Mouse (Mus musculus) liver, embryonic 15.5 days (tissue): ENCODE data around the gene Rgs6. TPM values are rescaled to one million over a fixed set of nuclear protein-coding genes. Genes with fewer than 3 reads are reported as not detected.

Experiments used
- ATAC-seq: fragments of 200-750 bp; cut with Nextera tagmentation; 2 replicates; pipeline ENCODE4 v1.8.0; 2017; ENCODE audit warnings: moderate number of reproducible peaks, mild to moderate bottlenecking, moderate library complexity; ENCODE audit not compliant: insufficient read depth
- H3K27ac ChIP-seq: fragments of 300-500 bp; sonication (generic); replicated peaks from 2 replicates; pipeline ENCODE4 v1.5.1; 2015; ENCODE audit warnings: mild to moderate bottlenecking, inconsistent platforms
- H3K27me3 ChIP-seq: fragments of 300-500 bp; sonication (generic); 2 replicates; pipeline ENCODE4 v1.6.1; 2015; ENCODE audit warnings: mild to moderate bottlenecking, inconsistent platforms
- H3K36me3 ChIP-seq: fragments of 300-500 bp; sonication (generic); replicated peaks from 2 replicates; pipeline ENCODE4 v1.6.1; 2015; ENCODE audit warnings: moderate library complexity, mild to moderate bottlenecking, inconsistent platforms
- H3K4me1 ChIP-seq: fragments of 300-500 bp; sonication (generic); replicated peaks from 2 replicates; pipeline ENCODE4 v1.6.1; 2015; ENCODE audit warnings: inconsistent platforms
- H3K4me2 ChIP-seq: fragments of 300-500 bp; sonication (generic); 2 replicates; pipeline ENCODE4 v1.6.1; 2015; ENCODE audit warnings: moderate library complexity, mild to moderate bottlenecking, inconsistent platforms
- H3K4me3 ChIP-seq: fragments of 300-500 bp; sonication (generic); replicated peaks from 2 replicates; pipeline ENCODE4 v1.5.1; 2015; ENCODE audit warnings: mild to moderate bottlenecking, inconsistent platforms
- H3K9ac ChIP-seq: fragments of 300-500 bp; sonication (generic); 2 replicates; pipeline ENCODE4 v1.6.1; 2015; ENCODE audit warnings: moderate library complexity, mild to moderate bottlenecking, inconsistent platforms
- H3K9me3 ChIP-seq: fragments of 300-500 bp; sonication (generic); replicated peaks from 2 replicates; pipeline ENCODE4 v1.6.1; 2016; ENCODE audit warnings: inconsistent platforms
- WGBS: fragments of 180-500 bp; shearing (Covaris S2); methylation state at CpG from one replicate; pipeline ENCODE4 v1.1.7; 2015; ENCODE audit warnings: mixed read lengths; ENCODE audit not compliant: insufficient replicate concordance; 5-methylcytosine and 5-hydroxymethylcytosine counted together
- polyA plus RNA-seq: library from polyadenylated mRNA; unstranded; fragments of >200 nt; fragmentation: Nextera tagmentation; extraction: Ambion mirVana; gene quantifications from 2 replicates; pipeline ENCODE4 v1.2.1, GENCODE M21; 2015

Gene Rgs6
- polyA plus RNA-seq, 1 experiment from 2014 or later, result 0.10 TPM

- no peak for ATAC-seq
- no peaks in the 10 kb centered on the region for H3K27me3 ChIP-seq
- H3K4me1 ChIP-seq, result no peaks in the 10 kb centered on the region
- no peak overlapping the region for H3K4me3 ChIP-seq
- H3K4me2 ChIP-seq, result no peak overlapping the region
- H3K9me3 ChIP-seq, result no peaks in the 10 kb centered on the region
- no peaks in the 10 kb centered on the region for H3K36me3 ChIP-seq
- no peak overlapping the region for H3K9ac ChIP-seq
- WGBS, result 68% methylated on average over 2 of the region's 2 CpGs
- H3K27ac ChIP-seq, result no peak overlapping the region
These were observed 126.2 kb downstream of the Rgs6 start for GRCm38 (mm10) chr12:82714284-82714683.

- WGBS, result 72% methylated on average over 8 of the region's 8 CpGs
These were observed 135.0 kb downstream of the Rgs6 start for GRCm38 (mm10) chr12:82723017-82723540.

DNA sequence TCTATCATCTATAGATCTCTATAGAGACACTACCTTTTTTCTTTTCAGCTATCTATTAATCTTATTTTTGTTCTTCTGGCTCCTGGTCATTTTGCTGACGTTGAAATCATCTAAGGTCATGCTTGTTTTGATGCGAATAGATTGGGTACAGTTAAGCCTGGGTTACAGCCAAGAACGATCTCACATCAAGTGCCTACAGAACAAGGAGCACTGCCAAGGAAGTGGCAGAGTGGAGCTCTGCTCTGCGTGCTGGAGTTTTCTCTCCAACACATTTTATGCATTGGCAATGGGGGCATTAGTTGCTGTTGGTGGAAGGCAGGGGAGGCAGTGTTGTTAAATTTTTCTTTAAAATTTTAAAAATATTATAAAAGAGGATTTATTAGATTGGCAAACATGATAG is 138.2 kb downstream of the Rgs6 start:
- H3K9me3 ChIP-seq, result no peaks in the 10 kb centered on the region
- H3K27ac ChIP-seq, result no peak overlapping the region
- ATAC-seq, result no peak
- no peak overlapping the region for H3K4me3 ChIP-seq
- no peaks in the 10 kb centered on the region for H3K27me3 ChIP-seq
- WGBS, result 68% methylated on average over 4 of the region's 4 CpGs
- no peak overlapping the region for H3K9ac ChIP-seq
- H3K4me2 ChIP-seq, result no peak overlapping the region
- H3K36me3 ChIP-seq, result no peaks in the 10 kb centered on the region
- H3K4me1 ChIP-seq, result no peaks in the 10 kb centered on the region

More at GRCm38 (mm10) chr12:82723017-82723540, 135.0 kb downstream of the Rgs6 start:
- Histone ChIP-seq H3K4me3 (no peak overlapping the region), H3K4me2 (no peak overlapping the region), H3K4me1 (no peaks in the 10 kb centered on the region), H3K36me3 (no peaks in the 10 kb centered on the region), H3K27me3 (no peaks in the 10 kb centered on the region), H3K27ac (no peak overlapping the region), H3K9me3 (no peaks in the 10 kb centered on the region), H3K9ac (no peak overlapping the region)
- ATAC-seq, result no peak

DNA sequence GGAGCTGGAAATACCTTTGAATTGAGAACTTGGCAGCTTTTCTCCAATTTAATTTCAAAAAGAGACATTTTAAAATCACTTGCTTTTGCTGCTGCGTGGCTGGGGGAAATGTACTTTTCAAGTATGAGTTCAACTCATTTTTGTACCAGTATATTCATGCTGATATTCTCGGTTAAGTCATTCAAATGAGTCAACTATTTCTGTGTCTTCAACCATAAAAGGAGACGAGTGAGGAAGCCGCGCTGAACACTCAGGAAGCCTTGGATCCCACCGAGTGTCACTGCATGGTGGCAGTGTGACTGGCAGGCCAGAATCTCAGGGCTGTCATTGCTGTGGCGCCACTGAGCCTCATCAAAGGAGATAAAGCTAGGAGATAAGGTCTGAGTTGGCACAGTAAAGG is 143.5 kb downstream of the Rgs6 start:
- Histone ChIP-seq H3K27me3 (no peaks in the 10 kb centered on the region), H3K27ac (no peak overlapping the region), H3K4me2 (no peak overlapping the region), H3K4me3 (no peak overlapping the region), H3K9me3 (no peaks in the 10 kb centered on the region), H3K36me3 (no peaks in the 10 kb centered on the region), H3K9ac (no peak overlapping the region), H3K4me1 (no peaks in the 10 kb centered on the region)
- ATAC-seq, result no peak
- 51% methylated on average over 7 of the region's 7 CpGs for WGBS

- 38% methylated on average over 3 of the region's 3 CpGs for WGBS
These were observed 154.9 kb downstream of the Rgs6 start for GRCm38 (mm10) chr12:82742955-82743354.

GRCm38 (mm10) chr12:82744026-82744425 is 155.9 kb downstream of the Rgs6 start:
- Histone ChIP-seq H3K4me3 (no peak overlapping the region), H3K27me3 (no peaks in the 10 kb centered on the region), H3K4me1 (no peaks in the 10 kb centered on the region), H3K9ac (no peak overlapping the region), H3K9me3 (no peaks in the 10 kb centered on the region), H3K27ac (no peak overlapping the region), H3K36me3 (no peaks in the 10 kb centered on the region), H3K4me2 (no peak overlapping the region)
- WGBS, result 35% methylated on average over 3 of the region's 3 CpGs
- no peak for ATAC-seq

More at GRCm38 (mm10) chr12:82742955-82743354, 154.9 kb downstream of the Rgs6 start:
- Histone ChIP-seq H3K9ac (no peak overlapping the region), H3K4me1 (no peaks in the 10 kb centered on the region), H3K9me3 (no peaks in the 10 kb centered on the region), H3K4me3 (no peak overlapping the region), H3K27me3 (no peaks in the 10 kb centered on the region), H3K4me2 (no peak overlapping the region), H3K27ac (no peak overlapping the region), H3K36me3 (no peaks in the 10 kb centered on the region)
- no peak for ATAC-seq

GRCm38 (mm10) chr12:82744826-82745225 is 156.7 kb downstream of the Rgs6 start:
- Histone ChIP-seq H3K4me2 (no peak overlapping the region), H3K4me3 (no peak overlapping the region), H3K9me3 (no peaks in the 10 kb centered on the region), H3K27me3 (no peaks in the 10 kb centered on the region), H3K4me1 (no peaks in the 10 kb centered on the region), H3K36me3 (no peaks in the 10 kb centered on the region), H3K9ac (no peak overlapping the region), H3K27ac (no peak overlapping the region)
- no peak for ATAC-seq
- WGBS, result 50% methylated on average over 3 of the region's 3 CpGs

- Histone ChIP-seq H3K9ac (no peak overlapping the region), H3K9me3 (no peaks in the 10 kb centered on the region), H3K4me1 (no peaks in the 10 kb centered on the region), H3K36me3 (no peaks in the 10 kb centered on the region), H3K4me2 (no peak overlapping the region), H3K4me3 (no peak overlapping the region), H3K27me3 (no peaks in the 10 kb centered on the region), H3K27ac (no peak overlapping the region)
- WGBS, result 57% methylated on average over 4 of the region's 4 CpGs
- ATAC-seq, result no peak
These were observed 159.0 kb downstream of the Rgs6 start for GRCm38 (mm10) chr12:82747099-82747498.

GRCm38 (mm10) chr12:82751846-82752245 is 163.8 kb downstream of the Rgs6 start:
- no peak overlapping the region for H3K4me2 ChIP-seq
- no peak overlapping the region for H3K9ac ChIP-seq
- 50% methylated on average over 2 of the region's 2 CpGs for WGBS
- no peak for ATAC-seq
- no peak overlapping the region for H3K27ac ChIP-seq
- no peaks in the 10 kb centered on the region for H3K27me3 ChIP-seq
- H3K4me3 ChIP-seq, result no peak overlapping the region
- H3K9me3 ChIP-seq, result no peaks in the 10 kb centered on the region
- H3K4me1 ChIP-seq, result no peaks in the 10 kb centered on the region
- H3K36me3 ChIP-seq, result no peaks in the 10 kb centered on the region

- no peak overlapping the region for H3K4me2 ChIP-seq
- no peaks in the 10 kb centered on the region for H3K9me3 ChIP-seq
- no peak overlapping the region for H3K27ac ChIP-seq
- H3K36me3 ChIP-seq, result no peaks in the 10 kb centered on the region
- no peak overlapping the region for H3K9ac ChIP-seq
- H3K4me1 ChIP-seq, result no peaks in the 10 kb centered on the region
- WGBS, result 27% methylated on average over 3 of the region's 3 CpGs
- no peak for ATAC-seq
- no peak overlapping the region for H3K4me3 ChIP-seq
- no peaks in the 10 kb centered on the region for H3K27me3 ChIP-seq
These were observed 166.4 kb downstream of the Rgs6 start for GRCm38 (mm10) chr12:82754501-82754900.

GRCm38 (mm10) chr12:82756756-82757155 is 168.7 kb downstream of the Rgs6 start:
- Histone ChIP-seq H3K4me3 (no peak overlapping the region), H3K9ac (no peak overlapping the region), H3K27ac (no peak overlapping the region), H3K4me1 (no peaks in the 10 kb centered on the region), H3K4me2 (no peak overlapping the region), H3K36me3 (no peaks in the 10 kb centered on the region), H3K9me3 (no peaks in the 10 kb centered on the region), H3K27me3 (no peaks in the 10 kb centered on the region)
- no peak for ATAC-seq
- 39% methylated on average over 6 of the region's 6 CpGs for WGBS

- H3K9me3 ChIP-seq, result no peaks in the 10 kb centered on the region
- no peaks in the 10 kb centered on the region for H3K36me3 ChIP-seq
- H3K27ac ChIP-seq, result no peak overlapping the region
- no peak overlapping the region for H3K4me3 ChIP-seq
- no peak for ATAC-seq
- H3K27me3 ChIP-seq, result no peaks in the 10 kb centered on the region
- 50% methylated on average over 1 of the region's 1 CpGs for WGBS
- H3K4me1 ChIP-seq, result no peaks in the 10 kb centered on the region
- no peak overlapping the region for H3K4me2 ChIP-seq
- no peak overlapping the region for H3K9ac ChIP-seq
These were observed 169.3 kb downstream of the Rgs6 start for GRCm38 (mm10) chr12:82757367-82757766.
